Mouse (Mus musculus): ENCODE results near the gene Ppy. TPM values are rescaled to one million over a fixed set of nuclear protein-coding genes. Genes with fewer than 3 reads are reported as not detected.

The Ppy gene
- not detected for total RNA-seq (2021)

- intact Hi-C loops (cut with DNase I), result no loop called here
These were observed at the start of gene Ppy for GRCm38 (mm10) chr11:102101219-102101618. Gene Ppy, minus strand, starts transcription at chr11:102101319.

GRCm38 (mm10) chr11:102147213-102147989, 46.3 kb upstream of the Ppy start:
- no peak for DNase-seq (ENCODE audit: low spot score in 2 of 2)
- intact Hi-C loops (cut with DNase I), result no loop called here

More at GRCm38 (mm10) chr11:102101219-102101618, at the start of gene Ppy:
- no peak for DNase-seq (ENCODE audit: low spot score in 2 of 2)

- DNase-seq (ENCODE audit: low spot score in 2 of 2), result no peak
- intact Hi-C loops (cut with DNase I), result no loop called here
These were observed 45.4 kb upstream of the Ppy start for GRCm38 (mm10) chr11:102146531-102146930.

GRCm38 (mm10) chr11:102146005-102146404, 44.9 kb upstream of the Ppy start:
- no peak for DNase-seq (ENCODE audit: low spot score in 2 of 2)
- intact Hi-C loops (cut with DNase I), result no loop called here

GRCm38 (mm10) chr11:102145471-102146001, 44.4 kb upstream of the Ppy start, which contains the start of gene Nags:
Gene Nags, plus strand, starts transcription at chr11:102145513.
- intact Hi-C loops (cut with DNase I), result no loop called here
- DNase-seq (ENCODE audit: low spot score in 2 of 2), result no peak

GRCm38 (mm10) chr11:102144957-102145470, 43.9 kb upstream of the Ppy start:
- intact Hi-C loops (cut with DNase I), result no loop called here
- DNase-seq (ENCODE audit: low spot score in 2 of 2), result no peak

- DNase-seq (ENCODE audit: low spot score in 2 of 2), result no peak
- intact Hi-C loops (cut with DNase I), result no loop called here
These were observed 41.2 kb upstream of the Ppy start for GRCm38 (mm10) chr11:102142355-102142754.

- intact Hi-C loops (cut with DNase I), result no loop called here
- DNase-seq (ENCODE audit: low spot score in 2 of 2), result peak; percentile 62 to 70
These were observed 39.4 kb upstream of the Ppy start for GRCm38 (mm10) chr11:102140508-102140907.

- DNase-seq (ENCODE audit: low spot score in 2 of 2), result peak; percentile 66 to 71
- intact Hi-C loops (cut with DNase I), result loop anchor here (1.0 to 5.0 kb wide), 3 partner anchors 36 to 151 kb away; partner anchors contain the start of gene Dusp3
These were observed 37.3 kb upstream of the Ppy start for GRCm38 (mm10) chr11:102138447-102138740.

- intact Hi-C loops (cut with DNase I), result loop anchor here (1.0 to 5.0 kb wide), 3 partner anchors 36 to 151 kb away; partner anchors contain the start of gene Dusp3
- DNase-seq (ENCODE audit: low spot score in 2 of 2), result no peak
These were observed 36.7 kb upstream of the Ppy start for GRCm38 (mm10) chr11:102137625-102138446.

- DNase-seq (ENCODE audit: low spot score in 2 of 2), result no peak
- intact Hi-C loops (cut with DNase I), result loop anchor here (5.0 kb wide), 1 partner anchor 217 kb away; no protein-coding TSS in a partner anchor
These were observed 33.4 kb upstream of the Ppy start for GRCm38 (mm10) chr11:102134516-102134915.

GRCm38 (mm10) chr11:102117386-102117785, 16.3 kb upstream of the Ppy start:
- intact Hi-C loops (cut with DNase I), result no loop called here
- no peak for DNase-seq (ENCODE audit: low spot score in 2 of 2)

- intact Hi-C loops (cut with DNase I), result no loop called here
- DNase-seq (ENCODE audit: low spot score in 2 of 2), result no peak
These were observed 15.1 kb upstream of the Ppy start for GRCm38 (mm10) chr11:102116241-102116640.

GRCm38 (mm10) chr11:102111576-102111975, 10.5 kb upstream of the Ppy start:
- intact Hi-C loops (cut with DNase I), result no loop called here
- no peak for DNase-seq (ENCODE audit: low spot score in 2 of 2)

GRCm38 (mm10) chr11:102107732-102108131, 6.6 kb upstream of the Ppy start, which contains the start of gene Pyy:
Gene Pyy, minus strand, starts transcription at chr11:102107832.
- intact Hi-C loops (cut with DNase I), result no loop called here

GRCm38 (mm10) chr11:102106911-102107310, 5.8 kb upstream of the Ppy start:
- no peak for DNase-seq (ENCODE audit: low spot score in 2 of 2)
- intact Hi-C loops (cut with DNase I), result no loop called here

More at GRCm38 (mm10) chr11:102107732-102108131, 6.6 kb upstream of the Ppy start, which contains the start of gene Pyy:
- no peak for DNase-seq (ENCODE audit: low spot score in 2 of 2)

- intact Hi-C loops (cut with DNase I), result loop anchor here (1.0 kb wide), 1 partner anchor 36 kb away; no protein-coding TSS in a partner anchor
- peak; percentile 51 to 65 for DNase-seq (ENCODE audit: low spot score in 2 of 2)
These were observed 1.6 kb upstream of the Ppy start for GRCm38 (mm10) chr11:102102485-102103258.

GRCm38 (mm10) chr11:102096887-102097391, 4.2 kb downstream of the Ppy start:
- peak; percentile 65 to 70 for DNase-seq (ENCODE audit: low spot score in 2 of 2)
- intact Hi-C loops (cut with DNase I), result no loop called here

GRCm38 (mm10) chr11:102096446-102096845, 4.7 kb downstream of the Ppy start:
- intact Hi-C loops (cut with DNase I), result no loop called here
- no peak for DNase-seq (ENCODE audit: low spot score in 2 of 2)
